Mouse (Mus musculus): ENCODE measurements at regions not wholly inside any gene's neighbourhood (a gene's known extent, or its start where the extent isn't known, plus 50 kb on each side); places are given as distances from the start of the nearest gene placed in this dataset.

DNA sequence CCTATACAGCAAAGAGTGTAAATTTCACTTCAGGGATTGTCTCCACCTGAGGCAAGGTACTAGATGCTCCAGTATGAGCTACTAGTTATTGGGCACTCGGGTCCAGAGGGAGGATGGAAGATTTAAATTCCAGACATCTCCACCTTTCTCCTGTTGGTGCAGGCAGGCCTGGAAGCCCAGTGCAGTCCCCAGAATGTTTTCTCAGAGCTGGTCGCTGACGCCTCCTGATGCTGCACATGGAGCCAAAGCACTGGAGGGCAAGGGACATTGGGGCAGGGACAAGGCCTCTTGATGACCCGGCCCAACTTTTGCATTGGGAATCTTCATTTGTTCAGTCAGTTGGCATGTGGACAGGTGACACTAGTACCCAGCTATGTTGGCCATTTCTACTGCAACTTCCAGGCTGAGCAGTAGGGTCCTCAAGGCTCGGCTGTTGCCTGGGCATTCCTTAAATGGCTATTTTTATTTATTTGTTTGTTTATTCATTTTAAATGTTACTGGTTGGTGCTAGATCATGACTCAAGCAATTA, 147.4 kb upstream of the Syt13 start:
- TF ChIP-seq CTCF (IDR thresholded peaks at IDR 0.05; ENCODE audit: extremely low read depth, insufficient read depth, insufficient read length, insufficient replicate concordance) (no peak), POLR2A (IDR thresholded peaks at IDR 0.05; ENCODE audit: low read depth, low read length) (no peak)
